Mouse (Mus musculus): Measurements from ENCODE around the gene Zwilch. TPM values are rescaled to one million over a fixed set of nuclear protein-coding genes. Genes with fewer than 3 reads are reported as not detected.
"Not testable (repeated sequence)": the region's sequence is repeated elsewhere in the genome, so short reads cannot be mapped to it uniquely, and the experiment has no call there.

The Zwilch gene
- polyA plus RNA-seq, 1 experiment from 2014 or later, result 28.6 TPM

- Histone ChIP-seq H3K4me1 (replicated peaks) (peaks cover 14% of the 10 kb centered on the region), H3K9ac (peak overlapping the region; percentile 73; the same call in 1 of the 2 replicates), H3K27ac (ENCODE audit: poor library complexity, severe bottlenecking) (peak overlapping the region; percentile 60), H3K4me2 (peak overlapping the region; percentile 68), H3K9me3 (replicated peaks) (no peaks in the 10 kb centered on the region), H3K4me3 (peak overlapping the region; percentile 72), H3K36me3 (peaks cover 65% of the 10 kb centered on the region), H3K27me3 (replicated peaks) (no peaks in the 10 kb centered on the region)
- peak; percentile 44; the same call in 1 of the 2 replicates for ATAC-seq (ENCODE audit: insufficient number of reproducible peaks, low FRiP score)
- WGBS, result 32% methylated on average over 3 of the region's 3 CpGs
Observed at GRCm38 (mm10) chr9:64178610-64178973, 5.7 kb upstream of the Zwilch start.

GRCm38 (mm10) chr9:64175378-64175777 is 2.5 kb upstream of the Zwilch start:
- peaks cover 42% of the 10 kb centered on the region for H3K36me3 ChIP-seq
- H3K27me3 ChIP-seq (replicated peaks), result no peaks in the 10 kb centered on the region
- no peak overlapping the region for H3K9ac ChIP-seq
- no peaks in the 10 kb centered on the region for H3K9me3 ChIP-seq (replicated peaks)
- no peak overlapping the region for H3K4me2 ChIP-seq
- no peak for ATAC-seq (ENCODE audit: insufficient number of reproducible peaks, low FRiP score)
- peaks cover 26% of the 10 kb centered on the region for H3K4me1 ChIP-seq (replicated peaks)
- 93% methylated on average over 11 of the region's 11 CpGs for WGBS
- no peak overlapping the region for H3K4me3 ChIP-seq
- no peak overlapping the region for H3K27ac ChIP-seq (ENCODE audit: poor library complexity, severe bottlenecking)

- no peaks in the 10 kb centered on the region for H3K27me3 ChIP-seq (replicated peaks)
- H3K27ac ChIP-seq (ENCODE audit: poor library complexity, severe bottlenecking), result no peak overlapping the region
- H3K4me2 ChIP-seq, result peak overlapping the region; percentile 47
- H3K4me1 ChIP-seq (replicated peaks), result peaks cover 21% of the 10 kb centered on the region
- no peak for ATAC-seq (ENCODE audit: insufficient number of reproducible peaks, low FRiP score)
- H3K36me3 ChIP-seq, result peaks cover 41% of the 10 kb centered on the region
- H3K9me3 ChIP-seq (replicated peaks), result no peaks in the 10 kb centered on the region
- WGBS, result 57% methylated on average over 8 of the region's 8 CpGs
- H3K9ac ChIP-seq, result peak overlapping the region; percentile 47
- peak overlapping the region; percentile 23 for H3K4me3 ChIP-seq
Observed at GRCm38 (mm10) chr9:64174766-64175165, 1.9 kb upstream of the Zwilch start.

GRCm38 (mm10) chr9:64174341-64174740 is 1.4 kb upstream of the Zwilch start:
- Histone ChIP-seq H3K36me3 (peaks cover 41% of the 10 kb centered on the region), H3K9me3 (replicated peaks) (no peaks in the 10 kb centered on the region), H3K27ac (ENCODE audit: poor library complexity, severe bottlenecking) (no peak overlapping the region), H3K27me3 (replicated peaks) (no peaks in the 10 kb centered on the region), H3K4me1 (replicated peaks) (peaks cover 20% of the 10 kb centered on the region), H3K4me3 (peak overlapping the region; percentile 99), H3K4me2 (peak overlapping the region; percentile 80), H3K9ac (peak overlapping the region; percentile 87)
- no peak for ATAC-seq (ENCODE audit: insufficient number of reproducible peaks, low FRiP score)

GRCm38 (mm10) chr9:64173666-64174220 is 839 bp upstream of the Zwilch start:
- Histone ChIP-seq H3K36me3 (peaks cover 45% of the 10 kb centered on the region), H3K4me1 (replicated peaks) (peaks cover 20% of the 10 kb centered on the region), H3K4me2 (peak overlapping the region; percentile 80), H3K4me3 (peak overlapping the region; percentile 99), H3K9me3 (replicated peaks) (no peaks in the 10 kb centered on the region), H3K9ac (peak overlapping the region; percentile 98), H3K27ac (ENCODE audit: poor library complexity, severe bottlenecking) (peak overlapping the region; percentile 79), H3K27me3 (replicated peaks) (no peaks in the 10 kb centered on the region)
- 0 out of 2 replicates have a peak, but pooled peaks have one; percentile 10 for ATAC-seq (ENCODE audit: insufficient number of reproducible peaks, low FRiP score)
- WGBS, result under 1% methylated on average over 16 of the region's 16 CpGs

GRCm38 (mm10) chr9:64172145-64172815 is 624 bp downstream of the Zwilch start:
- H3K4me3 ChIP-seq, result peak overlapping the region; percentile 99
- H3K27ac ChIP-seq (ENCODE audit: poor library complexity, severe bottlenecking), result peak overlapping the region; percentile 74
- peaks cover 18% of the 10 kb centered on the region for H3K4me1 ChIP-seq (replicated peaks)
- no peaks in the 10 kb centered on the region for H3K9me3 ChIP-seq (replicated peaks)
- H3K9ac ChIP-seq, result peak overlapping the region; percentile 86
- peak overlapping the region; percentile 76 for H3K4me2 ChIP-seq
- peaks cover 36% of the 10 kb centered on the region for H3K36me3 ChIP-seq
- 3% methylated on average over 18 of the region's 18 CpGs for WGBS
- H3K27me3 ChIP-seq (replicated peaks), result no peaks in the 10 kb centered on the region
- peak; percentile 54 for ATAC-seq (ENCODE audit: insufficient number of reproducible peaks, low FRiP score)

- H3K27me3 ChIP-seq (replicated peaks); H3K9me3 ChIP-seq (replicated peaks); H3K4me2 ChIP-seq; H3K27ac ChIP-seq (ENCODE audit: poor library complexity, severe bottlenecking); H3K4me3 ChIP-seq; ATAC-seq (ENCODE audit: insufficient number of reproducible peaks, low FRiP score); H3K9ac ChIP-seq: not testable (repeated sequence)
- Histone ChIP-seq H3K36me3 (peaks cover 19% of the 10 kb centered on the region), H3K4me1 (replicated peaks) (peaks cover 16% of the 10 kb centered on the region)
- 86% methylated on average over 3 of the region's 3 CpGs for WGBS
Observed at GRCm38 (mm10) chr9:64169967-64170366, 2.9 kb downstream of the Zwilch start.

- H3K36me3 ChIP-seq, result peaks cover 55% of the 10 kb centered on the region
- no peaks in the 10 kb centered on the region for H3K9me3 ChIP-seq (replicated peaks)
- H3K4me3 ChIP-seq, result no peak overlapping the region
- H3K27ac ChIP-seq (ENCODE audit: poor library complexity, severe bottlenecking), result no peak overlapping the region
- 92% methylated on average over 5 of the region's 5 CpGs for WGBS
- 0 out of 2 replicates have a peak, but pooled peaks cover 4% of the 10 kb centered on the region for H3K4me1 ChIP-seq (replicated peaks)
- H3K27me3 ChIP-seq (replicated peaks), result no peaks in the 10 kb centered on the region
- no peak for ATAC-seq (ENCODE audit: insufficient number of reproducible peaks, low FRiP score)
- no peak overlapping the region for H3K9ac ChIP-seq
- no peak overlapping the region for H3K4me2 ChIP-seq
Observed at GRCm38 (mm10) chr9:64160471-64160870, 12.4 kb downstream of the Zwilch start.

GRCm38 (mm10) chr9:64156641-64157040 is 16.3 kb downstream of the Zwilch start:
- Histone ChIP-seq H3K4me2 (no peak overlapping the region), H3K4me3 (no peak overlapping the region), H3K4me1 (replicated peaks) (no peaks in the 10 kb centered on the region), H3K9ac (no peak overlapping the region), H3K27ac (ENCODE audit: poor library complexity, severe bottlenecking) (no peak overlapping the region), H3K36me3 (peaks cover 58% of the 10 kb centered on the region), H3K27me3 (replicated peaks) (no peaks in the 10 kb centered on the region), H3K9me3 (replicated peaks) (no peaks in the 10 kb centered on the region)
- 76% methylated on average over 1 of the region's 1 CpGs for WGBS
- no peak for ATAC-seq (ENCODE audit: insufficient number of reproducible peaks, low FRiP score)

GRCm38 (mm10) chr9:64139879-64140278 is 33.0 kb downstream of the Zwilch start:
- no peaks in the 10 kb centered on the region for H3K9me3 ChIP-seq (replicated peaks)
- H3K4me3 ChIP-seq, result no peak overlapping the region
- ATAC-seq (ENCODE audit: insufficient number of reproducible peaks, low FRiP score), result no peak
- no peaks in the 10 kb centered on the region for H3K4me1 ChIP-seq (replicated peaks)
- H3K27ac ChIP-seq (ENCODE audit: poor library complexity, severe bottlenecking), result no peak overlapping the region
- H3K27me3 ChIP-seq (replicated peaks), result no peaks in the 10 kb centered on the region
- no peak overlapping the region for H3K9ac ChIP-seq
- H3K36me3 ChIP-seq, result peaks cover 55% of the 10 kb centered on the region
- H3K4me2 ChIP-seq, result no peak overlapping the region
- WGBS, result 85% methylated on average over 9 of the region's 9 CpGs

- H3K9ac ChIP-seq; H3K4me2 ChIP-seq; H3K27me3 ChIP-seq (replicated peaks); H3K9me3 ChIP-seq (replicated peaks); H3K27ac ChIP-seq (ENCODE audit: poor library complexity, severe bottlenecking); H3K4me1 ChIP-seq (replicated peaks); ATAC-seq (ENCODE audit: insufficient number of reproducible peaks, low FRiP score); H3K4me3 ChIP-seq: not testable (repeated sequence)
- WGBS, result 5% methylated on average over 6 of the region's 6 CpGs
- H3K36me3 ChIP-seq, result peaks cover 52% of the 10 kb centered on the region
Observed at GRCm38 (mm10) chr9:64138896-64139295, 34.0 kb downstream of the Zwilch start.

Measured in heart, embryonic 12.5 days (tissue).